Mouse (Mus musculus): ENCODE measurements at regions not wholly inside any gene's neighbourhood (a gene's known extent, or its start where the extent isn't known, plus 50 kb on each side); places are given as distances from the start of the nearest gene placed in this dataset.

- H3K36me3 ChIP-seq (ENCODE audit: control insufficient read depth, insufficient read depth, low read length) = no peaks in the 10 kb centered on the region
- no peaks in the 10 kb centered on the region for H3K4me1 ChIP-seq (replicated peaks; ENCODE audit: control insufficient read depth, insufficient read depth, low read length)
- H3K27ac ChIP-seq (ENCODE audit: low read depth, low read length) = no peak overlapping the region
- H3K9me3 ChIP-seq (ENCODE audit: control insufficient read depth, low read length) = no peaks in the 10 kb centered on the region
- H3K9ac ChIP-seq (ENCODE audit: low read depth, low read length) = no peak overlapping the region
- H3K4me2 ChIP-seq = no peak overlapping the region
- ATAC-seq (replicated peaks; ENCODE audit: low FRiP score) (no peak), DNase-seq (ENCODE audit: low spot score) (no peak)
- 86% methylated on average over 9 of the region's 9 CpGs for WGBS
- H3K4me3 ChIP-seq (ENCODE audit: low read depth, low read length) = no peak overlapping the region
- no peaks in the 10 kb centered on the region for H3K27me3 ChIP-seq (replicated peaks; ENCODE audit: control insufficient read depth, insufficient read depth, low read length)
Observed at GRCm38 (mm10) chr5:101596996-101597395, 67.8 kb downstream of the Nkx6-1 start.

GRCm38 (mm10) chr5:101591236-101591635, 73.6 kb downstream of the Nkx6-1 start:
- H3K27ac ChIP-seq (ENCODE audit: low read depth, low read length) = no peak overlapping the region
- ATAC-seq (replicated peaks; ENCODE audit: low FRiP score) (no peak), DNase-seq (ENCODE audit: low spot score) (no peak)
- H3K4me2 ChIP-seq = no peak overlapping the region
- no peak overlapping the region for H3K9ac ChIP-seq (ENCODE audit: low read depth, low read length)
- H3K9me3 ChIP-seq (ENCODE audit: control insufficient read depth, low read length) = no peaks in the 10 kb centered on the region
- no peak overlapping the region for H3K4me3 ChIP-seq (ENCODE audit: low read depth, low read length)
- no peaks in the 10 kb centered on the region for H3K36me3 ChIP-seq (ENCODE audit: control insufficient read depth, insufficient read depth, low read length)
- H3K27me3 ChIP-seq (replicated peaks; ENCODE audit: control insufficient read depth, insufficient read depth, low read length) = no peaks in the 10 kb centered on the region
- H3K4me1 ChIP-seq (replicated peaks; ENCODE audit: control insufficient read depth, insufficient read depth, low read length) = no peaks in the 10 kb centered on the region
- WGBS = 83% methylated on average over 5 of the region's 5 CpGs

- Histone ChIP-seq H3K4me2 (no peak overlapping the region), H3K27me3 (replicated peaks; ENCODE audit: control insufficient read depth, insufficient read depth, low read length) (no peaks in the 10 kb centered on the region), H3K9me3 (ENCODE audit: control insufficient read depth, low read length) (no peaks in the 10 kb centered on the region), H3K4me1 (replicated peaks; ENCODE audit: control insufficient read depth, insufficient read depth, low read length) (no peaks in the 10 kb centered on the region), H3K9ac (ENCODE audit: low read depth, low read length) (no peak overlapping the region), H3K36me3 (ENCODE audit: control insufficient read depth, insufficient read depth, low read length) (no peaks in the 10 kb centered on the region), H3K4me3 (ENCODE audit: low read depth, low read length) (no peak overlapping the region), H3K27ac (ENCODE audit: low read depth, low read length) (no peak overlapping the region)
- ATAC-seq (replicated peaks; ENCODE audit: low FRiP score) (no peak), DNase-seq (ENCODE audit: low spot score) (no peak)
- 58% methylated on average over 13 of the region's 13 CpGs for WGBS
Observed at GRCm38 (mm10) chr5:101590341-101591124, 74.3 kb downstream of the Nkx6-1 start.

GRCm38 (mm10) chr5:101572966-101573365, 91.8 kb downstream of the Nkx6-1 start:
- no peaks in the 10 kb centered on the region for H3K4me1 ChIP-seq (replicated peaks; ENCODE audit: control insufficient read depth, insufficient read depth, low read length)

GRCm38 (mm10) chr5:101565770-101566169, 99.0 kb downstream of the Nkx6-1 start:
- ATAC-seq (replicated peaks; ENCODE audit: low FRiP score) (no peak), DNase-seq (ENCODE audit: low spot score) (no peak)
- WGBS = 58% methylated on average over 7 of the region's 7 CpGs
- Histone ChIP-seq H3K27ac (ENCODE audit: low read depth, low read length) (no peak overlapping the region), H3K4me1 (replicated peaks; ENCODE audit: control insufficient read depth, insufficient read depth, low read length) (no peaks in the 10 kb centered on the region), H3K9ac (ENCODE audit: low read depth, low read length) (no peak overlapping the region), H3K4me3 (ENCODE audit: low read depth, low read length) (no peak overlapping the region), H3K27me3 (replicated peaks; ENCODE audit: control insufficient read depth, insufficient read depth, low read length) (no peaks in the 10 kb centered on the region), H3K9me3 (ENCODE audit: control insufficient read depth, low read length) (no peaks in the 10 kb centered on the region), H3K4me2 (no peak overlapping the region), H3K36me3 (ENCODE audit: control insufficient read depth, insufficient read depth, low read length) (no peaks in the 10 kb centered on the region)

More at GRCm38 (mm10) chr5:101572966-101573365, 91.8 kb downstream of the Nkx6-1 start:
- Histone ChIP-seq H3K9me3 (ENCODE audit: control insufficient read depth, low read length) (no peaks in the 10 kb centered on the region), H3K4me3 (ENCODE audit: low read depth, low read length) (no peak overlapping the region), H3K4me2 (no peak overlapping the region), H3K27ac (ENCODE audit: low read depth, low read length) (no peak overlapping the region), H3K9ac (ENCODE audit: low read depth, low read length) (no peak overlapping the region), H3K36me3 (ENCODE audit: control insufficient read depth, insufficient read depth, low read length) (no peaks in the 10 kb centered on the region), H3K27me3 (replicated peaks; ENCODE audit: control insufficient read depth, insufficient read depth, low read length) (no peaks in the 10 kb centered on the region)
- DNase-seq (ENCODE audit: low spot score) (no peak), ATAC-seq (replicated peaks; ENCODE audit: low FRiP score) (no peak)
- 68% methylated on average over 15 of the region's 15 CpGs for WGBS

- no peaks in the 10 kb centered on the region for H3K9me3 ChIP-seq (ENCODE audit: control insufficient read depth, low read length)
- no peak overlapping the region for H3K27ac ChIP-seq (ENCODE audit: low read depth, low read length)
- H3K4me3 ChIP-seq (ENCODE audit: low read depth, low read length) = no peak overlapping the region
- H3K27me3 ChIP-seq (replicated peaks; ENCODE audit: control insufficient read depth, insufficient read depth, low read length) = no peaks in the 10 kb centered on the region
- DNase-seq (ENCODE audit: low spot score) = no peak
- ATAC-seq (replicated peaks; ENCODE audit: low FRiP score) = no peak
- H3K9ac ChIP-seq (ENCODE audit: low read depth, low read length) = no peak overlapping the region
- no peaks in the 10 kb centered on the region for H3K36me3 ChIP-seq (ENCODE audit: control insufficient read depth, insufficient read depth, low read length)
- no peaks in the 10 kb centered on the region for H3K4me1 ChIP-seq (replicated peaks; ENCODE audit: control insufficient read depth, insufficient read depth, low read length)
- H3K4me2 ChIP-seq = no peak overlapping the region
Observed at GRCm38 (mm10) chr5:101560366-101560765, 104.4 kb downstream of the Nkx6-1 start.

- no peaks in the 10 kb centered on the region for H3K36me3 ChIP-seq (ENCODE audit: control insufficient read depth, insufficient read depth, low read length)
- H3K4me1 ChIP-seq (replicated peaks; ENCODE audit: control insufficient read depth, insufficient read depth, low read length) = no peaks in the 10 kb centered on the region
- ATAC-seq (replicated peaks; ENCODE audit: low FRiP score) (no peak), DNase-seq (ENCODE audit: low spot score) (no peak)
- no peaks in the 10 kb centered on the region for H3K9me3 ChIP-seq (ENCODE audit: control insufficient read depth, low read length)
- H3K27ac ChIP-seq (ENCODE audit: low read depth, low read length) = no peak overlapping the region
- no peak overlapping the region for H3K4me2 ChIP-seq
- H3K9ac ChIP-seq (ENCODE audit: low read depth, low read length) = no peak overlapping the region
- H3K27me3 ChIP-seq (replicated peaks; ENCODE audit: control insufficient read depth, insufficient read depth, low read length) = no peaks in the 10 kb centered on the region
- WGBS = 80% methylated on average over 13 of the region's 13 CpGs
- H3K4me3 ChIP-seq (ENCODE audit: low read depth, low read length) = no peak overlapping the region
Observed at GRCm38 (mm10) chr5:101558279-101558987, 106.4 kb downstream of the Nkx6-1 start.

- Histone ChIP-seq H3K4me2 (no peak overlapping the region), H3K27me3 (replicated peaks; ENCODE audit: control insufficient read depth, insufficient read depth, low read length) (no peaks in the 10 kb centered on the region), H3K9me3 (ENCODE audit: control insufficient read depth, low read length) (no peaks in the 10 kb centered on the region), H3K4me1 (replicated peaks; ENCODE audit: control insufficient read depth, insufficient read depth, low read length) (no peaks in the 10 kb centered on the region), H3K27ac (ENCODE audit: low read depth, low read length) (no peak overlapping the region), H3K36me3 (ENCODE audit: control insufficient read depth, insufficient read depth, low read length) (no peaks in the 10 kb centered on the region), H3K4me3 (ENCODE audit: low read depth, low read length) (no peak overlapping the region), H3K9ac (ENCODE audit: low read depth, low read length) (no peak overlapping the region)
- DNase-seq (ENCODE audit: low spot score) = no peak
- 73% methylated on average over 3 of the region's 3 CpGs for WGBS
- no peak for ATAC-seq (replicated peaks; ENCODE audit: low FRiP score)
Observed at GRCm38 (mm10) chr5:101557156-101557555, 107.6 kb downstream of the Nkx6-1 start.

- H3K27me3 ChIP-seq (replicated peaks; ENCODE audit: control insufficient read depth, insufficient read depth, low read length) = peaks cover 13% of the 10 kb centered on the region
- WGBS = 30% methylated on average over 13 of the region's 13 CpGs
- DNase-seq (ENCODE audit: low spot score) = no peak
Observed at GRCm38 (mm10) chr5:101543326-101543725, 121.5 kb downstream of the Nkx6-1 start.

More at GRCm38 (mm10) chr5:101543326-101543725, 121.5 kb downstream of the Nkx6-1 start:
- no peak overlapping the region for H3K27ac ChIP-seq (ENCODE audit: low read depth, low read length)
- H3K36me3 ChIP-seq (ENCODE audit: control insufficient read depth, insufficient read depth, low read length) = no peaks in the 10 kb centered on the region
- ATAC-seq (replicated peaks; ENCODE audit: low FRiP score) = no peak
- H3K9me3 ChIP-seq (ENCODE audit: control insufficient read depth, low read length) = no peaks in the 10 kb centered on the region
- H3K9ac ChIP-seq (ENCODE audit: low read depth, low read length) = no peak overlapping the region
- no peak overlapping the region for H3K4me3 ChIP-seq (ENCODE audit: low read depth, low read length)
- no peak overlapping the region for H3K4me2 ChIP-seq
- H3K4me1 ChIP-seq (replicated peaks; ENCODE audit: control insufficient read depth, insufficient read depth, low read length) = no peaks in the 10 kb centered on the region
